Mouse (Mus musculus): ENCODE data around the gene Sh3bgrl.

DNA sequence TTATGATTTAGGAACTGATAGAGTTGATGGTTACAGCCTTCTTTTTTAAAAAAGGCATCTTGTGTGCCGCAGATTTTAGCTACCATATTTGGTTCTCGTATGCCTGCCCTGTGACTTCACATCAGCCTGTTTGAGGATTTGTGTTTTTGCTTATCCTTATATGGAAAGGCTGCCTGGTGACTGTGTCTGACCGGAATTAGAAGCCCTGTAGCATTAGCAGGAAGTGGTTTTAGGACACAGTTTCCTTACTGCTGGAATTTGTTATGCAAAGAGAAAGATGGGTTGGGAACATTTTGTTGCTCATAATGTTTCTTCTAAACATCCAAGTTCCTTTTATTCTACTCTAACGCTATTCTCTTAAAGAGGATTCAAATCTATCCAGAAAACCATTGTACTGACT is 47.1 kb downstream of the Sh3bgrl start:
- TF ChIP-seq POLR2A (IDR thresholded peaks at IDR 0.05; ENCODE audit: borderline replicate concordance, control insufficient read depth, low read depth, low read length) (no peak), CTCF (IDR thresholded peaks at IDR 0.05; ENCODE audit: control insufficient read depth, insufficient read depth, low read length) (no peak)

Measured in bone marrow, adult 2 months (tissue).